Mouse (Mus musculus): Measurements from ENCODE around the gene Tmem109.

- TF ChIP-seq CTCF (conservative IDR thresholded peaks at IDR 0.05; ENCODE audit: low read length) (no peak), NANOG (IDR thresholded peaks at IDR 0.05; ENCODE audit: borderline replicate concordance, low read length) (no peak)
These were observed 36.7 kb upstream of the Tmem109 start for GRCm38 (mm10) chr19:10918321-10918991.

All from E14TG2a.4 (cell line).